Mouse (Mus musculus): ENCODE measurements around the gene Snrnp70.

DNA sequence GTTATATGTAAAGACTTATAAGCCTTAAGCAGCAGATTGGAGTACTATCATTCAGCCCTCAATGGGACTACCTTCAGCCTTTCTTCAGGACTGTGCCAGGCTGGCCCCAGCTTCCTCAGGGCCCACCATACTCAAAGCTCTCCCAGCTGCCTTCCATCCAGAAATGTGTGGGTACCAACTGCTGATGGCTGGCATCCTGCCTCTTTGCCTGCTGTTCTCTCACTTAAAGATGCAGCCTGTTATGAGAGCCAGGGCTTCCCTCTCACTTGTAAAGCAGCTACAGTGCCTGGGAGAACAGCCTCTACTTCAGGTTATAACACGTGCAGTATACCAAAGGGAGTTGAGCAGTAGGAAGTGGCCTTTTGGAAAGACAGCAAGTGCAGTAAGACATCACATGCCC lies 19.5 kb downstream of the Snrnp70 start:
- no peak for TF ChIP-seq POLR2A (IDR thresholded peaks at IDR 0.05; ENCODE audit: borderline replicate concordance, control insufficient read depth, low read depth, low read length)
- no peak for TF ChIP-seq CTCF (IDR thresholded peaks at IDR 0.05; ENCODE audit: control insufficient read depth, insufficient read depth, low read length)
